Mouse (Mus musculus): ENCODE measurements around the gene Trim46. TPM values are rescaled to one million over a fixed set of nuclear protein-coding genes. Genes with fewer than 3 reads are reported as not detected.

Gene Trim46
- total and polyA plus RNA-seq, 3 experiments = 0.76 to 10.1 (median 2.7) TPM

- TF ChIP-seq GATA2 (IDR thresholded peaks at IDR 0.05; ENCODE audit: borderline replicate concordance, low read depth, low read length) (no peak), GATA1 (IDR thresholded peaks at IDR 0.05; ENCODE audit: borderline replicate concordance, low read length) (no peak)
- no peak for DNase-seq (ENCODE audit: low spot score)
- Histone ChIP-seq H3K4me1 (ENCODE audit: insufficient read depth, low read depth, low read length) (peaks cover 60% of the 10 kb centered on the region), H3K36me3 (replicated peaks) (peaks cover 90% of the 10 kb centered on the region), H3K9me3 (replicated peaks) (no peaks in the 10 kb centered on the region), H3K27me3 (ENCODE audit: insufficient read depth, low read length) (no peaks in the 10 kb centered on the region), H3K4me3 (ENCODE audit: low read depth, low read length) (no peak overlapping the region)
- no peak for ATAC-seq (ENCODE audit: extremely low read depth, insufficient number of reproducible peaks, low FRiP score, poor library complexity, severe bottlenecking)
These were observed 37.9 kb downstream of the Trim46 start for GRCm38 (mm10) chr3:89208075-89208657.

- no peak for ATAC-seq (ENCODE audit: extremely low read depth, insufficient number of reproducible peaks, low FRiP score, poor library complexity, severe bottlenecking)
These were observed 39.4 kb downstream of the Trim46 start for GRCm38 (mm10) chr3:89206695-89207094.

GRCm38 (mm10) chr3:89206079-89206478 is 40.0 kb downstream of the Trim46 start:
- peaks cover 45% of the 10 kb centered on the region for H3K4me1 ChIP-seq (ENCODE audit: insufficient read depth, low read depth, low read length)
- ATAC-seq (ENCODE audit: extremely low read depth, insufficient number of reproducible peaks, low FRiP score, poor library complexity, severe bottlenecking) = no peak
- TF ChIP-seq CTCF (IDR thresholded peaks at IDR 0.05; ENCODE audit: low read depth, low read length) (no peak), GATA1 (IDR thresholded peaks at IDR 0.05; ENCODE audit: borderline replicate concordance, low read length) (no peak), GATA2 (IDR thresholded peaks at IDR 0.05; ENCODE audit: borderline replicate concordance, low read depth, low read length) (no peak), TAL1 (conservative IDR thresholded peaks at IDR 0.05; ENCODE audit: low read depth, low read length) (no peak), POLR2AphosphoS5 (IDR thresholded peaks at IDR 0.05; ENCODE audit: insufficient replicate concordance, low read depth, low read length) (no peak)

More at GRCm38 (mm10) chr3:89206695-89207094, 39.4 kb downstream of the Trim46 start:
- H3K9me3 ChIP-seq (replicated peaks) = no peaks in the 10 kb centered on the region
- DNase-seq (ENCODE audit: low spot score) = no peak
- no peaks in the 10 kb centered on the region for H3K27me3 ChIP-seq (ENCODE audit: insufficient read depth, low read length)
- peaks cover 80% of the 10 kb centered on the region for H3K36me3 ChIP-seq (replicated peaks)
- TF ChIP-seq GATA2 (IDR thresholded peaks at IDR 0.05; ENCODE audit: borderline replicate concordance, low read depth, low read length) = no peak
- TF ChIP-seq GATA1 (IDR thresholded peaks at IDR 0.05; ENCODE audit: borderline replicate concordance, low read length) = no peak
- TF ChIP-seq TAL1 (conservative IDR thresholded peaks at IDR 0.05; ENCODE audit: low read depth, low read length) = no peak
- no peak for TF ChIP-seq CTCF (IDR thresholded peaks at IDR 0.05; ENCODE audit: low read depth, low read length)
- no peak for TF ChIP-seq POLR2AphosphoS5 (IDR thresholded peaks at IDR 0.05; ENCODE audit: insufficient replicate concordance, low read depth, low read length)
- no peak overlapping the region for H3K4me3 ChIP-seq (ENCODE audit: low read depth, low read length)
- H3K4me1 ChIP-seq (ENCODE audit: insufficient read depth, low read depth, low read length) = peaks cover 50% of the 10 kb centered on the region

GRCm38 (mm10) chr3:89203142-89203514 is 43.0 kb downstream of the Trim46 start:
- H3K9me3 ChIP-seq (replicated peaks) = no peaks in the 10 kb centered on the region
- no peaks in the 10 kb centered on the region; the same call in 1 of the 2 replicates for H3K27me3 ChIP-seq (ENCODE audit: insufficient read depth, low read length)
- H3K4me1 ChIP-seq (ENCODE audit: insufficient read depth, low read depth, low read length) = peaks cover 37% of the 10 kb centered on the region
- ATAC-seq (ENCODE audit: extremely low read depth, insufficient number of reproducible peaks, low FRiP score, poor library complexity, severe bottlenecking) (no peak), DNase-seq (ENCODE audit: low spot score) (no peak)
- H3K36me3 ChIP-seq (replicated peaks) = peaks cover 44% of the 10 kb centered on the region
- TF ChIP-seq CTCF (IDR thresholded peaks at IDR 0.05; ENCODE audit: low read depth, low read length) (no peak), TAL1 (conservative IDR thresholded peaks at IDR 0.05; ENCODE audit: low read depth, low read length) (no peak)
- peak overlapping the region; percentile 73 for H3K4me3 ChIP-seq (ENCODE audit: low read depth, low read length)

More at GRCm38 (mm10) chr3:89206079-89206478, 40.0 kb downstream of the Trim46 start:
- no peak for DNase-seq (ENCODE audit: low spot score)
- Histone ChIP-seq H3K9me3 (replicated peaks) (no peaks in the 10 kb centered on the region), H3K4me3 (ENCODE audit: low read depth, low read length) (no peak overlapping the region), H3K27me3 (ENCODE audit: insufficient read depth, low read length) (no peaks in the 10 kb centered on the region), H3K36me3 (replicated peaks) (peaks cover 74% of the 10 kb centered on the region)

GRCm38 (mm10) chr3:89202253-89203141 is 43.6 kb downstream of the Trim46 start, which contains the start of gene Gba:
TSS of gene Gba (plus strand) at chr3:89202928.
- ATAC-seq (ENCODE audit: extremely low read depth, insufficient number of reproducible peaks, low FRiP score, poor library complexity, severe bottlenecking) = peak; percentile 66
- Histone ChIP-seq H3K4me3 (ENCODE audit: low read depth, low read length) (peak within 1 kb of the TSS; percentile 73), H3K9me3 (replicated peaks) (no peaks in the 10 kb centered on the region), H3K36me3 (replicated peaks) (peaks cover 38% of the 10 kb centered on the region), H3K4me1 (ENCODE audit: insufficient read depth, low read depth, low read length) (peaks cover 35% of the 10 kb centered on the region), H3K27me3 (ENCODE audit: insufficient read depth, low read length) (no peaks in the 10 kb centered on the region; the same call in 1 of the 2 replicates)
- peak; percentile 75 for DNase-seq (ENCODE audit: low spot score)
- TF ChIP-seq GATA1 (IDR thresholded peaks at IDR 0.05; ENCODE audit: borderline replicate concordance, low read length) = no peak
- TF ChIP-seq TAL1 (conservative IDR thresholded peaks at IDR 0.05; ENCODE audit: low read depth, low read length) = no peak
- TF ChIP-seq POLR2AphosphoS5 (IDR thresholded peaks at IDR 0.05; ENCODE audit: insufficient replicate concordance, low read depth, low read length) = no peak
- no peak for TF ChIP-seq CTCF (IDR thresholded peaks at IDR 0.05; ENCODE audit: low read depth, low read length)
- TF ChIP-seq GATA2 (IDR thresholded peaks at IDR 0.05; ENCODE audit: borderline replicate concordance, low read depth, low read length) = no peak

GRCm38 (mm10) chr3:89199839-89200238 is 46.3 kb downstream of the Trim46 start:
- ATAC-seq (ENCODE audit: extremely low read depth, insufficient number of reproducible peaks, low FRiP score, poor library complexity, severe bottlenecking) = no peak

More at GRCm38 (mm10) chr3:89199839-89200238, 46.3 kb downstream of the Trim46 start:
- H3K4me3 ChIP-seq (ENCODE audit: low read depth, low read length) = no peak overlapping the region
- peaks cover 12% of the 10 kb centered on the region for H3K36me3 ChIP-seq (replicated peaks)
- no peaks in the 10 kb centered on the region for H3K9me3 ChIP-seq (replicated peaks)
- DNase-seq (ENCODE audit: low spot score) = no peak
- no peaks in the 10 kb centered on the region; the same call in 1 of the 2 replicates for H3K27me3 ChIP-seq (ENCODE audit: insufficient read depth, low read length)
- TF ChIP-seq GATA2 (IDR thresholded peaks at IDR 0.05; ENCODE audit: borderline replicate concordance, low read depth, low read length) (no peak), GATA1 (IDR thresholded peaks at IDR 0.05; ENCODE audit: borderline replicate concordance, low read length) (no peak), CTCF (IDR thresholded peaks at IDR 0.05; ENCODE audit: low read depth, low read length) (no peak), TAL1 (conservative IDR thresholded peaks at IDR 0.05; ENCODE audit: low read depth, low read length) (no peak), POLR2AphosphoS5 (IDR thresholded peaks at IDR 0.05; ENCODE audit: insufficient replicate concordance, low read depth, low read length) (no peak)
- H3K4me1 ChIP-seq (ENCODE audit: insufficient read depth, low read depth, low read length) = peaks cover 39% of the 10 kb centered on the region

All from G1E (cell line).